Mouse (Mus musculus): ENCODE data around the gene Rgs8. TPM values are rescaled to one million over a fixed set of nuclear protein-coding genes. Genes with fewer than 3 reads are reported as not detected.

The Rgs8 gene
- polyA plus RNA-seq (2012; ENCODE audit: insufficient read depth, insufficient read length, missing spikeins), result 0.66 TPM in 1 of 2 replicates, not detected in the other

GRCm38 (mm10) chr1:153652938-153653623 is at the start of gene Rgs8:
Rgs8 (plus strand) TSS chr1:153653025.
- Histone ChIP-seq H3K4me3 (ENCODE audit: insufficient read depth, low read length) (no peak within 1 kb of the TSS), H3K27ac (ENCODE audit: insufficient read depth, low read depth, low read length) (no peak within 1 kb of the TSS)

GRCm38 (mm10) chr1:153617340-153617830 is 35.4 kb upstream of the Rgs8 start:
- no peak for TF ChIP-seq POLR2A (IDR thresholded peaks at IDR 0.05; ENCODE audit: borderline replicate concordance, low read depth, low read length)
- no peak for TF ChIP-seq CTCF (IDR thresholded peaks at IDR 0.05; ENCODE audit: low read depth, low read length)
- Histone ChIP-seq H3K4me3 (ENCODE audit: insufficient read depth, low read length) (no peak overlapping the region), H3K27ac (ENCODE audit: insufficient read depth, low read depth, low read length) (no peak overlapping the region), H3K4me1 (ENCODE audit: control insufficient read depth, insufficient read depth, low read length) (no peaks in the 10 kb centered on the region)

More at GRCm38 (mm10) chr1:153652938-153653623, at the start of gene Rgs8:
- no peaks in the 10 kb centered on the region for H3K4me1 ChIP-seq (ENCODE audit: control insufficient read depth, insufficient read depth, low read length)
- TF ChIP-seq CTCF (IDR thresholded peaks at IDR 0.05; ENCODE audit: low read depth, low read length) (no peak), POLR2A (IDR thresholded peaks at IDR 0.05; ENCODE audit: borderline replicate concordance, low read depth, low read length) (no peak)

GRCm38 (mm10) chr1:153623036-153623435 is 29.8 kb upstream of the Rgs8 start:
- Histone ChIP-seq H3K4me1 (ENCODE audit: control insufficient read depth, insufficient read depth, low read length) (peaks cover 3% of the 10 kb centered on the region; the same call in 1 of the 2 replicates), H3K27ac (ENCODE audit: insufficient read depth, low read depth, low read length) (no peak overlapping the region), H3K4me3 (ENCODE audit: insufficient read depth, low read length) (no peak overlapping the region)
- no peak for TF ChIP-seq CTCF (IDR thresholded peaks at IDR 0.05; ENCODE audit: low read depth, low read length)
- no peak for TF ChIP-seq POLR2A (IDR thresholded peaks at IDR 0.05; ENCODE audit: borderline replicate concordance, low read depth, low read length)

GRCm38 (mm10) chr1:153632686-153633085 is 20.1 kb upstream of the Rgs8 start:
- no peak overlapping the region for H3K27ac ChIP-seq (ENCODE audit: insufficient read depth, low read depth, low read length)
- no peak overlapping the region for H3K4me3 ChIP-seq (ENCODE audit: insufficient read depth, low read length)
- no peak for TF ChIP-seq CTCF (IDR thresholded peaks at IDR 0.05; ENCODE audit: low read depth, low read length)
- H3K4me1 ChIP-seq (ENCODE audit: control insufficient read depth, insufficient read depth, low read length), result peaks cover 11% of the 10 kb centered on the region

GRCm38 (mm10) chr1:153635056-153635455 is 17.8 kb upstream of the Rgs8 start:
- no peak for TF ChIP-seq POLR2A (IDR thresholded peaks at IDR 0.05; ENCODE audit: borderline replicate concordance, low read depth, low read length)
- TF ChIP-seq CTCF (IDR thresholded peaks at IDR 0.05; ENCODE audit: low read depth, low read length), result no peak
- H3K4me3 ChIP-seq (ENCODE audit: insufficient read depth, low read length), result no peak overlapping the region
- H3K27ac ChIP-seq (ENCODE audit: insufficient read depth, low read depth, low read length), result no peak overlapping the region
- peaks cover 11% of the 10 kb centered on the region for H3K4me1 ChIP-seq (ENCODE audit: control insufficient read depth, insufficient read depth, low read length)

- no peak overlapping the region for H3K27ac ChIP-seq (ENCODE audit: insufficient read depth, low read depth, low read length)
- TF ChIP-seq CTCF (IDR thresholded peaks at IDR 0.05; ENCODE audit: low read depth, low read length), result no peak
- no peak for TF ChIP-seq POLR2A (IDR thresholded peaks at IDR 0.05; ENCODE audit: borderline replicate concordance, low read depth, low read length)
- no peak overlapping the region for H3K4me3 ChIP-seq (ENCODE audit: insufficient read depth, low read length)
- peaks cover 11% of the 10 kb centered on the region for H3K4me1 ChIP-seq (ENCODE audit: control insufficient read depth, insufficient read depth, low read length)
These were observed 17.3 kb upstream of the Rgs8 start for GRCm38 (mm10) chr1:153635521-153635920.

GRCm38 (mm10) chr1:153636821-153637220 is 16.0 kb upstream of the Rgs8 start:
- H3K27ac ChIP-seq (ENCODE audit: insufficient read depth, low read depth, low read length), result no peak overlapping the region
- no peak overlapping the region for H3K4me3 ChIP-seq (ENCODE audit: insufficient read depth, low read length)
- peaks cover 11% of the 10 kb centered on the region for H3K4me1 ChIP-seq (ENCODE audit: control insufficient read depth, insufficient read depth, low read length)
- no peak for TF ChIP-seq POLR2A (IDR thresholded peaks at IDR 0.05; ENCODE audit: borderline replicate concordance, low read depth, low read length)
- TF ChIP-seq CTCF (IDR thresholded peaks at IDR 0.05; ENCODE audit: low read depth, low read length), result no peak

- TF ChIP-seq POLR2A (IDR thresholded peaks at IDR 0.05; ENCODE audit: borderline replicate concordance, low read depth, low read length), result no peak
- TF ChIP-seq CTCF (IDR thresholded peaks at IDR 0.05; ENCODE audit: low read depth, low read length), result no peak
- H3K4me3 ChIP-seq (ENCODE audit: insufficient read depth, low read length), result no peak overlapping the region
- no peaks in the 10 kb centered on the region for H3K4me1 ChIP-seq (ENCODE audit: control insufficient read depth, insufficient read depth, low read length)
- H3K27ac ChIP-seq (ENCODE audit: insufficient read depth, low read depth, low read length), result no peak overlapping the region
These were observed 11.3 kb upstream of the Rgs8 start for GRCm38 (mm10) chr1:153641492-153641939.

GRCm38 (mm10) chr1:153641940-153642501 is 10.8 kb upstream of the Rgs8 start:
- TF ChIP-seq POLR2A (IDR thresholded peaks at IDR 0.05; ENCODE audit: borderline replicate concordance, low read depth, low read length) (no peak), CTCF (IDR thresholded peaks at IDR 0.05; ENCODE audit: low read depth, low read length) (no peak)
- no peaks in the 10 kb centered on the region for H3K4me1 ChIP-seq (ENCODE audit: control insufficient read depth, insufficient read depth, low read length)
- H3K27ac ChIP-seq (ENCODE audit: insufficient read depth, low read depth, low read length), result no peak overlapping the region
- H3K4me3 ChIP-seq (ENCODE audit: insufficient read depth, low read length), result no peak overlapping the region

GRCm38 (mm10) chr1:153653674-153654073 is 849 bp downstream of the Rgs8 start:
- H3K4me1 ChIP-seq (ENCODE audit: control insufficient read depth, insufficient read depth, low read length), result no peaks in the 10 kb centered on the region
- H3K4me3 ChIP-seq (ENCODE audit: insufficient read depth, low read length), result no peak overlapping the region
- TF ChIP-seq POLR2A (IDR thresholded peaks at IDR 0.05; ENCODE audit: borderline replicate concordance, low read depth, low read length), result no peak
- TF ChIP-seq CTCF (IDR thresholded peaks at IDR 0.05; ENCODE audit: low read depth, low read length), result no peak
- H3K27ac ChIP-seq (ENCODE audit: insufficient read depth, low read depth, low read length), result no peak overlapping the region
